Mouse (Mus musculus) brain, embryonic 14.5 days (tissue): ENCODE data around the gene Jmjd8. TPM values are rescaled to one million over a fixed set of nuclear protein-coding genes. Genes with fewer than 3 reads are reported as not detected.
A peak's percentile ranks its signal among the peaks of the same experiment; 100 is the strongest.

ENCODE experiments used
- DNase-seq: peaks from one replicate; pipeline ENCODE4 v3.0.0-alpha.2; 2011; ENCODE audit warnings: low read depth
- CTCF ChIP-seq: fragments of 200-500 bp; IDR thresholded peaks from 2 replicates; pipeline ENCODE4 v1.5.1; 2012; ENCODE audit warnings: inconsistent platforms, mild to moderate bottlenecking, moderate library complexity, borderline replicate concordance; ENCODE audit not compliant: insufficient read depth, insufficient read length; ENCODE audit errors: extremely low read depth
- POLR2A ChIP-seq: fragments of 200-500 bp; IDR thresholded peaks from 2 replicates; pipeline ENCODE4 v1.6.1; 2012; ENCODE audit warnings: mild to moderate bottlenecking, inconsistent platforms, borderline replicate concordance; ENCODE audit not compliant: poor library complexity, insufficient read depth, insufficient read length, severe bottlenecking; ENCODE audit errors: extremely low read depth
- polyA plus RNA-seq: library from polyadenylated mRNA; depleted of rRNA; stranded (reverse); fragments of >200 nt; gene quantifications from 2 replicates; pipeline ENCODE4 v1.2.3, GENCODE M21; 2012

Gene Jmjd8
- polyA plus RNA-seq, 1 experiment: 80.0 TPM

GRCm38 (mm10) chr17:25809606-25810340 lies 18.9 kb upstream of the Jmjd8 start:
- TF ChIP-seq CTCF (no peak), POLR2A (no peak)
- DNase-seq: peak; percentile 79

GRCm38 (mm10) chr17:25810890-25811289 lies 17.8 kb upstream of the Jmjd8 start:
- no peak for DNase-seq
- TF ChIP-seq CTCF (no peak), POLR2A (no peak)

- DNase-seq: peak; percentile 67
- TF ChIP-seq CTCF: peak; percentile 54; the same call in 1 of the 2 replicates
- TF ChIP-seq POLR2A: no peak
Observed at GRCm38 (mm10) chr17:25813471-25813870, 15.2 kb upstream of the Jmjd8 start.

GRCm38 (mm10) chr17:25817662-25818061 lies 11.0 kb upstream of the Jmjd8 start:
- no peak for DNase-seq
- no peak for TF ChIP-seq POLR2A
- TF ChIP-seq CTCF: no peak

- no peak for TF ChIP-seq POLR2A
- TF ChIP-seq CTCF: no peak
- no peak for DNase-seq
Observed at GRCm38 (mm10) chr17:25818851-25819780, 9.6 kb upstream of the Jmjd8 start.

- DNase-seq: peak; percentile 97
- TF ChIP-seq POLR2A (peak; percentile 24; the same call in 1 of the 2 replicates), CTCF (no peak)
Observed at GRCm38 (mm10) chr17:25823452-25823851, 5.2 kb upstream of the Jmjd8 start, which contains the start of gene Wdr24. TSS of gene Wdr24 (plus strand) at chr17:25823627.

GRCm38 (mm10) chr17:25824362-25825142 lies 4.1 kb upstream of the Jmjd8 start:
- no peak for TF ChIP-seq POLR2A
- no peak for TF ChIP-seq CTCF
- DNase-seq: no peak

- DNase-seq: no peak
- TF ChIP-seq POLR2A (no peak), CTCF (no peak)
Observed at GRCm38 (mm10) chr17:25825311-25825710, 3.4 kb upstream of the Jmjd8 start.

- TF ChIP-seq CTCF: no peak
- no peak for TF ChIP-seq POLR2A
- no peak for DNase-seq
Observed at GRCm38 (mm10) chr17:25825984-25826570, 2.6 kb upstream of the Jmjd8 start.

GRCm38 (mm10) chr17:25827011-25827410 lies 1.7 kb upstream of the Jmjd8 start:
- no peak for DNase-seq
- TF ChIP-seq POLR2A: no peak
- no peak for TF ChIP-seq CTCF
